Mouse (Mus musculus) embryonic stem cell, embryonic (primary cell): ENCODE results near the gene Slc35b2.

ENCODE experiments used
- CTCF ChIA-PET, 4 experiments: fragments of 300-600 bp in 2 of 4; fragments of 350-600 bp in 2 of 4; sonication (Branson Sonifier 250); formaldehyde crosslinking; loops; one replicate each; lab custom pipeline; 2022; ENCODE audit warnings: inconsistent platforms in 2 of 4; lab: Charles Lee
- POLR2A ChIA-PET, 4 experiments: fragments of 300-600 bp in 2 of 4; fragments of 350-600 bp in 2 of 4; sonication (Branson Sonifier 250); formaldehyde crosslinking; loops; one replicate each; lab custom pipeline; 2022; ENCODE audit warnings: antibody characterized with exemption in 4 of 4, inconsistent platforms in 1 of 4; lab: Charles Lee

Gene Slc35b2

GRCm38 (mm10) chr17:45565103-45565502 lies 1.4 kb downstream of the Slc35b2 start:
- ChIA-PET POLR2A (interaction anchor here (0.6 to 28.4 kb wide), 37 partner anchors 8 to 391 kb away, joined by 3 to 605 read pairs (median 9); partner anchors contain the start of genes Hsp90ab1 (in 3 of the 4), Aars2 (in 2 of the 4), Mymx (in 2 of the 4) and Nfkbie (in 2 of the 4)), CTCF (interaction anchor here in 3 of 4 experiments (0.5 to 2.6 kb wide), 8 partner anchors 9 to 158 kb away, joined by 3 to 21 read pairs (median 5); partner anchors contain the start of genes Hsp90ab1 (in 1 of the 3) and Nfkbie (in 1 of the 3))

GRCm38 (mm10) chr17:45566031-45566359 lies 2.3 kb downstream of the Slc35b2 start:
- CTCF ChIA-PET = interaction anchor here (0.8 to 2.1 kb wide), 12 partner anchors 13 to 151 kb away, joined by 3 to 8 read pairs (median 3); no protein-coding TSS in a partner anchor
- POLR2A ChIA-PET = interaction anchor here (0.5 to 28.4 kb wide), 83 partner anchors 7 to 989 kb away, joined by 3 to 605 read pairs (median 4); partner anchors contain the start of genes Nfkbie (in 4 of the 4), Aars2 (in 3 of the 4), Capn11 (in 2 of the 4) and Cdc5l (in 2 of the 4)

- ChIA-PET CTCF (interaction anchor here (0.6 to 2.1 kb wide), 18 partner anchors 8 to 151 kb away, joined by 3 to 8 read pairs (median 3); partner anchors contain the start of gene Nfkbie (in 1 of the 4)), POLR2A (interaction anchor here (0.6 to 28.4 kb wide), 96 partner anchors 7 to 989 kb away, joined by 3 to 605 read pairs (median 4); partner anchors contain the start of genes Nfkbie (in 4 of the 4), Aars2 (in 3 of the 4), Cdc5l (in 3 of the 4) and Capn11 (in 2 of the 4))
Observed at GRCm38 (mm10) chr17:45566360-45567161, 2.9 kb downstream of the Slc35b2 start.

- POLR2A ChIA-PET = interaction anchor here (0.7 to 28.4 kb wide), 73 partner anchors 9 to 988 kb away, joined by 3 to 605 read pairs (median 5); partner anchors contain the start of genes Aars2 (in 3 of the 4), Cdc5l (in 3 of the 4), Nfkbie (in 3 of the 4) and Mymx (in 2 of the 4)
- CTCF ChIA-PET = interaction anchor here (0.5 to 2.1 kb wide), 14 partner anchors 9 to 699 kb away, joined by 3 to 8 read pairs (median 4); partner anchors contain the start of gene Nfkbie (in 1 of the 4)
Observed at GRCm38 (mm10) chr17:45567162-45567601, 3.5 kb downstream of the Slc35b2 start.

- CTCF ChIA-PET = interaction anchor here in 3 of 4 experiments (0.7 to 2.0 kb wide), 5 partner anchors 10 to 87 kb away, joined by 3 to 6 read pairs (median 3); no protein-coding TSS in a partner anchor
- POLR2A ChIA-PET = interaction anchor here (0.6 to 28.4 kb wide), 48 partner anchors 8 to 1254 kb away, joined by 3 to 605 read pairs (median 5); partner anchors contain the start of genes Nfkbie (in 3 of the 4), Aars2 (in 2 of the 4), Mymx (in 2 of the 4) and Slc29a1 (in 2 of the 4)
Observed at GRCm38 (mm10) chr17:45568990-45569389, 5.3 kb downstream of the Slc35b2 start.

- ChIA-PET POLR2A (interaction anchor here in 3 of 4 experiments (0.6 to 28.4 kb wide), 40 partner anchors 8 to 512 kb away, joined by 3 to 605 read pairs (median 6); partner anchors contain the start of genes Aars2 (in 2 of the 3), Nfkbie (in 2 of the 3), Spats1 (in 2 of the 3) and Tmem151b (in 2 of the 3)), CTCF (interaction anchor here in 2 of 4 experiments (0.7 to 2.0 kb wide), 4 partner anchors 10 to 107 kb away, joined by 3 to 6 read pairs (median 4); no protein-coding TSS in a partner anchor)
Observed at GRCm38 (mm10) chr17:45569999-45570398, 6.3 kb downstream of the Slc35b2 start.

GRCm38 (mm10) chr17:45572103-45573086 lies 8.7 kb downstream of the Slc35b2 start:
- CTCF ChIA-PET = interaction anchor here in 3 of 4 experiments (0.5 to 4.0 kb wide), 16 partner anchors 9 to 109 kb away, joined by 3 to 45 read pairs (median 4); partner anchors contain the start of genes Aars2 (in 1 of the 3), Nfkbie (in 1 of the 3) and Slc35b2 (in 1 of the 3)
- POLR2A ChIA-PET = interaction anchor here (0.6 to 28.4 kb wide), 151 partner anchors 6 to 1756 kb away, joined by 3 to 605 read pairs (median 5); partner anchors contain the start of genes Aars2 (in 4 of the 4), Mymx (in 4 of the 4), Nfkbie (in 3 of the 4) and Slc35b2 (in 3 of the 4)

- POLR2A ChIA-PET = interaction anchor here (0.6 to 28.4 kb wide), 145 partner anchors 5 to 1107 kb away, joined by 3 to 605 read pairs (median 5); partner anchors contain the start of genes Aars2 (in 4 of the 4), Mymx (in 4 of the 4), Slc35b2 (in 4 of the 4) and Nfkbie (in 3 of the 4)
- CTCF ChIA-PET = interaction anchor here (0.6 to 4.0 kb wide), 18 partner anchors 8 to 110 kb away, joined by 3 to 45 read pairs (median 4); partner anchors contain the start of genes Nfkbie (in 1 of the 4) and Slc35b2 (in 1 of the 4)
Observed at GRCm38 (mm10) chr17:45573087-45573779, 9.6 kb downstream of the Slc35b2 start, which contains the start of gene Hsp90ab1. Gene Hsp90ab1 (minus strand): TSS chr17:45573271.

- ChIA-PET CTCF (interaction anchor here (0.5 to 4.0 kb wide), 22 partner anchors 9 to 98 kb away, joined by 3 to 45 read pairs (median 4); partner anchors contain the start of genes Slc35b2 (in 2 of the 4), Aars2 (in 1 of the 4), Slc29a1 (in 1 of the 4) and Spats1 (in 1 of the 4)), POLR2A (interaction anchor here (0.5 to 28.4 kb wide), 110 partner anchors 4 to 1885 kb away, joined by 3 to 605 read pairs (median 6); partner anchors contain the start of genes Aars2 (in 4 of the 4), Mymx (in 4 of the 4), Slc35b2 (in 4 of the 4) and Cdc5l (in 3 of the 4))
Observed at GRCm38 (mm10) chr17:45573780-45574123, 10.1 kb downstream of the Slc35b2 start.

GRCm38 (mm10) chr17:45574129-45574761 lies 10.6 kb downstream of the Slc35b2 start:
- ChIA-PET POLR2A (interaction anchor here (0.5 to 28.4 kb wide), 108 partner anchors 4 to 1885 kb away, joined by 3 to 605 read pairs (median 5); partner anchors contain the start of genes Aars2 (in 4 of the 4), Mymx (in 4 of the 4), Slc35b2 (in 4 of the 4) and Cdc5l (in 3 of the 4)), CTCF (interaction anchor here (0.5 to 4.0 kb wide), 34 partner anchors 8 to 1418 kb away, joined by 3 to 45 read pairs (median 4); partner anchors contain the start of genes Aars2 (in 2 of the 4), Slc35b2 (in 2 of the 4), Slc29a1 (in 1 of the 4) and Spats1 (in 1 of the 4))

- CTCF ChIA-PET = interaction anchor here (0.6 to 4.0 kb wide), 16 partner anchors 7 to 1419 kb away, joined by 3 to 45 read pairs (median 4); partner anchors contain the start of genes Aars2 (in 1 of the 4), Slc35b2 (in 1 of the 4) and Spats1 (in 1 of the 4)
Observed at GRCm38 (mm10) chr17:45575123-45575897, 11.6 kb downstream of the Slc35b2 start.

GRCm38 (mm10) chr17:45578242-45578641 lies 14.6 kb downstream of the Slc35b2 start:
- POLR2A ChIA-PET = interaction anchor here (0.5 to 19.1 kb wide), 32 partner anchors 9 to 1445 kb away, joined by 3 to 605 read pairs (median 6); partner anchors contain the start of genes Hsp90ab1 (in 2 of the 4), Mymx (in 2 of the 4), Slc29a1 (in 2 of the 4) and Slc35b2 (in 2 of the 4)
- CTCF ChIA-PET = interaction anchor here (0.5 to 9.9 kb wide), 27 partner anchors 12 to 171 kb away, joined by 3 to 110 read pairs (median 4); partner anchors contain the start of genes Nfkbie (in 1 of the 4), Slc35b2 (in 1 of the 4), Spats1 (in 1 of the 4) and Tmem151b (in 1 of the 4)

More at GRCm38 (mm10) chr17:45575123-45575897, 11.6 kb downstream of the Slc35b2 start:
- POLR2A ChIA-PET = interaction anchor here (0.6 to 28.4 kb wide), 60 partner anchors 3 to 930 kb away, joined by 3 to 605 read pairs (median 8); partner anchors contain the start of genes Aars2 (in 3 of the 4), Mymx (in 3 of the 4), Nfkbie (in 3 of the 4) and Slc35b2 (in 3 of the 4)

- ChIA-PET CTCF (interaction anchor here (0.5 to 9.9 kb wide), 45 partner anchors 9 to 400 kb away, joined by 3 to 110 read pairs (median 4); partner anchors contain the start of genes Mymx (in 1 of the 4), Nfkbie (in 1 of the 4), Slc35b2 (in 1 of the 4) and Spats1 (in 1 of the 4)), POLR2A (interaction anchor here (0.5 to 19.1 kb wide), 38 partner anchors 8 to 1104 kb away, joined by 3 to 605 read pairs (median 5); partner anchors contain the start of genes Hsp90ab1 (in 2 of the 4), Mymx (in 2 of the 4), Slc29a1 (in 2 of the 4) and Slc35b2 (in 2 of the 4))
Observed at GRCm38 (mm10) chr17:45578843-45579242, 15.2 kb downstream of the Slc35b2 start.
